Mouse (Mus musculus): ENCODE results near the gene Svs1. TPM values are rescaled to one million over a fixed set of nuclear protein-coding genes. Genes with fewer than 3 reads are reported as not detected.

Gene Svs1
- polyA plus RNA-seq, 1 experiment from 2014 or later, result not detected

DNA sequence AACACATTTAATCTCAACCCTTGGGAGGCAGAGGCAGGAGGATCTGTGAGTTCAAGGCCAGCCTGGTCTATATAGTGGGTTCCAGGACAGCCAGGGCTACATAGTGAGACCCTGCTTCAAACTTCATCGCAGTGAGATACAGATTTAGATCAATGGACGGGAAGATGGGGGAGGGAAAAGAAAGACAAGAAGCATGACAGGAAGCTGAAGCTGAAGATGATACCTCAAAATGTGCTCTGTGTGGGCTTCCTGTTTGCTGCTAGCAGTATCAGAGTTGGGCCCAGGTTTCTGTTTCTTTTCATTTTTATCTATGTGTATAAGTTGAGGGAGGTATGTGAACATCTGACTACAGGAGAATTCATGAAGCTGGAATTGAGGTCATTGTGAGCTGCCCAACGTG is 26.8 kb downstream of the Svs1 start:
- 77% methylated on average over 3 of the region's 3 CpGs for WGBS

DNA sequence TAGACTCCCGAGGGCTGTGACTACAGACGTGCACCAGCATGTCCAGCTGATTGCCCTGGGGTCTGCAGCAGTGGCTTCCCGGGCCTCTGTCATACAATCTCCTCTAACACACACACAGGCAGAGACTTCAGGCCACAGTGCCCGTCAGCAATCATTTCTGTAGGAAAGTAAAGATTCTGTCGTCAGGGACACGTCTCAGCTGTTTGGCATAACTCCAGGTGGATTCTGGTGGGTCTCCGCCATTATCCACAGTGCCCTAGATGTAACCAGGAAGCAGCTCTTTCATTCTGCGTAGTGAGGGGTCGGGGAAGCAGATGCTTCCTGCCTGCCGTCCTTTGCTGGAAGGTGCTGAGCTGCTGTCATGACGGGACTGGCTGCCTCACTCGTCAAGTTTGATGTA is 30.5 kb downstream of the Svs1 start:
- H3K4me3 ChIP-seq (replicated peaks), result no peak overlapping the region
- no peaks in the 10 kb centered on the region for H3K36me3 ChIP-seq
- H3K27me3 ChIP-seq (replicated peaks), result no peaks in the 10 kb centered on the region
- no peak for ATAC-seq (ENCODE audit: insufficient read depth, low FRiP score, low read depth)
- H3K9ac ChIP-seq, result no peak overlapping the region
- no peak overlapping the region for H3K4me2 ChIP-seq
- no peaks in the 10 kb centered on the region for H3K4me1 ChIP-seq
- no peak overlapping the region for H3K27ac ChIP-seq
- WGBS, result 46% methylated on average over 12 of the region's 12 CpGs
- no peaks in the 10 kb centered on the region for H3K9me3 ChIP-seq

More for the DNA sequence above, 26.8 kb downstream of the Svs1 start:
- Histone ChIP-seq H3K27me3 (replicated peaks) (no peaks in the 10 kb centered on the region), H3K9ac (no peak overlapping the region), H3K27ac (no peak overlapping the region), H3K9me3 (no peaks in the 10 kb centered on the region), H3K4me2 (no peak overlapping the region), H3K4me1 (0 out of 2 replicates have a peak, but pooled peaks cover 5% of the 10 kb centered on the region), H3K4me3 (replicated peaks) (no peak overlapping the region), H3K36me3 (no peaks in the 10 kb centered on the region)
- no peak for ATAC-seq (ENCODE audit: insufficient read depth, low FRiP score, low read depth)

DNA sequence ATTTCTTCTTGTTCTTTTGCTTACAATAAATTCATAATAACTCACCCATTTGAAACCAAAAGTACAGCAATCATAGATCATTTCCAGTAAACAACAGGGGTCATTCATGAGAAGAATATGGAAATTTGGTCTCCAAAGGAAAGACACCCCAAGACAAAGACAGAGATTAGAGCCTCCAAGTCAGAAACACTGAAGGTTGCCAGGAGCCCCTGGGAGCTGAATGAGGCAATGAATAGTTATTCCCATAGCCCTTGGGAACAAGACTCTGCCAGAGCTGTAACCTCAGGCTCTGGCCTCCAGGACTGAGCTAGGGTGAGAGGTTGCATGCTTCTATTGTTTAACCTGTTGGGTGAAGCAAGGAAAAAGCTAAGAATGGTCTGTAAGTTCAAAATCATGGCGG is 32.7 kb downstream of the Svs1 start:
- Histone ChIP-seq H3K36me3 (no peaks in the 10 kb centered on the region), H3K27me3 (replicated peaks) (no peaks in the 10 kb centered on the region), H3K27ac (no peak overlapping the region), H3K9ac (no peak overlapping the region), H3K4me3 (replicated peaks) (no peak overlapping the region), H3K4me2 (no peak overlapping the region), H3K4me1 (no peaks in the 10 kb centered on the region), H3K9me3 (no peaks in the 10 kb centered on the region)
- ATAC-seq (ENCODE audit: insufficient read depth, low FRiP score, low read depth), result no peak
- 91% methylated on average over 1 of the region's 1 CpGs for WGBS

DNA sequence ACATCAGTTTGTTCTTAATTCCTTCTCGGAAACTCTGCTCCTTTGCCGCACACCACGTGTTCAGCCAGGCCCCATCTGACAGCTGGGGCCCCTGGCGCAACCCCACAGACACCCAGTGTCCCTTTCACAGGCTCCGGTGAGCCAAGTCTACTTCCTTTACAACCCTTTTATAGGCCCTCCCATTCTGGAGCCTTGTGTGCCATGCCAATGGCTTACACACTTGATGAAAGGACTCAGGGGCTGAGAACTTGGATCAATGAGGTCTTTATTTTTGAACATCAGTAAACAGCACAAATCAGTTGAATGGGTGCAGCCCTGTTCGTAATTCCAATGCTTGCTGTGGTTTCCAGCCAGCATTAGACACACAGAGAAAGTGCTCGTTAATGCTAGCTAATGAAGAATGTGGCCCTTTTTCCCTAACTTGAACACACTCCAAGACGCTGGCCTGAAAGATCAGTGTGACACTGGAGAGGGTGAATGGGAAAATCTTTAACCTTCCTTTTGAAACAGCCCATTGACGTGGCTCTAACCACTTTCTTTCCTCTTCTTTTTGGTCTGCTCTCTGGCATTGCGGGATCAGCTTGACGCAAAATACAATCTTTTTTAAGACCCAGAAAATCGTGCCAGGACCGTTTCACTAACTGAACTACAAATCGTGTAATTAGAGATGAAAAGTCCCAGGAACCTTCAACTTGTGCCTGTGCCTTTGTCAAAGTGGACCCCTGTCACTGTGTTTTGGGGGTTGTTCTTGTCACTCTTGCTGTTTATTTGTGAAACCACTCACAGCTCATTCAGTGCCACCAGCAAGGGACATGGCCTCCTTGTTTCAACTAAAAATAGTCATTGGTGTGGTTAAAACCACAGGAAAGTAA is 34.7 kb downstream of the Svs1 start:
- no peaks in the 10 kb centered on the region for H3K36me3 ChIP-seq
- no peak overlapping the region for H3K27ac ChIP-seq
- H3K27me3 ChIP-seq (replicated peaks), result no peaks in the 10 kb centered on the region
- no peaks in the 10 kb centered on the region for H3K9me3 ChIP-seq
- WGBS, result 77% methylated on average over 14 of the region's 14 CpGs
- H3K9ac ChIP-seq, result no peak overlapping the region
- H3K4me3 ChIP-seq (replicated peaks), result no peak overlapping the region
- H3K4me1 ChIP-seq, result no peaks in the 10 kb centered on the region
- no peak overlapping the region for H3K4me2 ChIP-seq
- no peak for ATAC-seq (ENCODE audit: insufficient read depth, low FRiP score, low read depth)

DNA sequence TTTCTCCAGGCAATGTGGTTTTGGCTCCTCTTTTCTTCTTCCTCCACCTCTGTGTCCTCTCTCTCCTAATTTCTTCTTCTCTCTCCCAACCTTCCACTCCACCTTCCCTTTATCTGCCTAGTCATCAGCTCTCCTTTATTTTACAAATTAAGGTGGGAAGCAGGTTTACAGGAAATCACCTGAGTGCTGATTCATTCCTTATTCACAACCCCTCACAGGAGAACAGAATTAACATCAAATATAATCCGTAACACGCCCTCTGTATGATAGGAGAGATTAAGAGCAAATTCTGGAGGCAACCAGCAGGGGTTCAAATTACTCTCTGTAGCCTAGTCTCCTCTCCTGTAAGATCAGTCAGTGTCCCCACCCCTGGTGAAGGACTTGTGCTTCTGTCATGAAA is 35.7 kb downstream of the Svs1 start:
- H3K36me3 ChIP-seq, result no peaks in the 10 kb centered on the region
- no peak overlapping the region for H3K4me3 ChIP-seq (replicated peaks)
- no peak overlapping the region for H3K27ac ChIP-seq
- H3K9me3 ChIP-seq, result no peaks in the 10 kb centered on the region
- H3K4me1 ChIP-seq, result no peaks in the 10 kb centered on the region
- WGBS, result 75% methylated on average over 2 of the region's 2 CpGs
- no peak overlapping the region for H3K9ac ChIP-seq
- no peak for ATAC-seq (ENCODE audit: insufficient read depth, low FRiP score, low read depth)
- H3K4me2 ChIP-seq, result no peak overlapping the region
- H3K27me3 ChIP-seq (replicated peaks), result no peaks in the 10 kb centered on the region

DNA sequence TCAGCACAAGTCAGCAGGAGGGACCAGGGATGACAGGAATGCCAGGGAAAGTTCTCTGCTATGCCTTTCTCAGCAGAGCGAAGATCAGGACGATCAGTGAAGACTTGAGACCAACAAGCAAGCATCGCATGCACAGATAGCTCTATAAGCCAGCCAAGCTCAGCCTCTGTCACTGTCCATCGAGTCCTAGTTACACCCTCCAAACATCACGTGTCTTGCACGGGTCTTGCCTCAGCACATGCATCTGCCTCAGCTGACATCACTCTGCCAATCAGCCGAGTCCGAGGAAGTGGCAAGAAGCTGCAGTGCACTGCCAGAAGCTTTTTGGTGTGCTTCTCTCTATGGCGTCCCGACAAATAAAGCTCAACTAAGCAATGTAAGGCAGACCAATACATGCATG is 36.7 kb downstream of the Svs1 start:
- WGBS, result 77% methylated on average over 10 of the region's 10 CpGs
- no peaks in the 10 kb centered on the region for H3K27me3 ChIP-seq (replicated peaks)
- no peaks in the 10 kb centered on the region for H3K36me3 ChIP-seq
- no peaks in the 10 kb centered on the region for H3K4me1 ChIP-seq
- H3K4me3 ChIP-seq (replicated peaks), result no peak overlapping the region
- no peaks in the 10 kb centered on the region for H3K9me3 ChIP-seq
- no peak overlapping the region for H3K4me2 ChIP-seq
- no peak overlapping the region for H3K27ac ChIP-seq
- no peak for ATAC-seq (ENCODE audit: insufficient read depth, low FRiP score, low read depth)
- no peak overlapping the region for H3K9ac ChIP-seq

DNA sequence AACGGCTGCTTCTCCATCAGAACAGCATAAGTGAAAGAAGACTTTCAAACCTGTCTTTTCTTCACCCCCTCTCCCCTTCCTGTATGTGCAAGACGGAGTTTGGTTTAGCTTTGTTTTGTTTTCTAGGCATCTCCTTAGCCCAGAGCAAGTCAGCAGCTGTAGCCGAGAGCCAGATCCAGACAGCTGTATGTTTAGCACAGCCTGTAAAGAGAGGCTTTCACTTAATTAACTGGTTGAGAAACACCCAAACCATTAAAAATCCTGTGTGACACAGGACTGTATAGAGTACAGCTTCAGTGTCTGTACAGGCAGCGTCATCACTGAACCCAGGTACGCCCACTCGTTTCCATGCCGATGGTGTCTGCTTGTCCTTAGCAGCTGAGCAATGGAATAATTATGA is 38.6 kb downstream of the Svs1 start:
- Histone ChIP-seq H3K27me3 (replicated peaks) (no peaks in the 10 kb centered on the region), H3K9ac (no peak overlapping the region), H3K4me3 (replicated peaks) (no peak overlapping the region), H3K4me1 (no peaks in the 10 kb centered on the region), H3K9me3 (no peaks in the 10 kb centered on the region), H3K27ac (no peak overlapping the region), H3K36me3 (no peaks in the 10 kb centered on the region), H3K4me2 (no peak overlapping the region)
- 82% methylated on average over 7 of the region's 7 CpGs for WGBS
- no peak for ATAC-seq (ENCODE audit: insufficient read depth, low FRiP score, low read depth)

DNA sequence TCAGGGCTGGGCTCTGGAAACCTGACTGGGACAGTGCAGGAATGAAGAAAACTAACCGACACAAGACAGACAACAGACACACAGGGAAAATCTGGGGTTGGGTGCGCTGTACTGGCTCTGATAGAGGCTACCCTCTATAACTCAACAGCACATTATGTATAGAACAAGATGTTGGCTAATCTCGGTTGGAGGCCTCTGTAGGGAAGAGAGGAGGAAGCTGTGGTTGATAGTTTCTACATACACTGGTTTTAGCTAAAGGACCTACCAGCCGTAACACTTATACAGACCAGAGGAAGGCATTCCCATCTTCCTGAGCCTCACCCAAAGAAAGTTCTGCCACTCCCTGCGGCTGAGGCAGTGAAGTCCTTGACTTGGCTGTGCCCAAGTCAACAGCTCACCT is 39.8 kb downstream of the Svs1 start:
- 76% methylated on average over 5 of the region's 5 CpGs for WGBS
- ATAC-seq (ENCODE audit: insufficient read depth, low FRiP score, low read depth), result no peak
- Histone ChIP-seq H3K9me3 (no peaks in the 10 kb centered on the region), H3K4me1 (no peaks in the 10 kb centered on the region), H3K4me2 (no peak overlapping the region), H3K9ac (no peak overlapping the region), H3K4me3 (replicated peaks) (no peak overlapping the region), H3K36me3 (no peaks in the 10 kb centered on the region), H3K27ac (no peak overlapping the region), H3K27me3 (replicated peaks) (no peaks in the 10 kb centered on the region)

DNA sequence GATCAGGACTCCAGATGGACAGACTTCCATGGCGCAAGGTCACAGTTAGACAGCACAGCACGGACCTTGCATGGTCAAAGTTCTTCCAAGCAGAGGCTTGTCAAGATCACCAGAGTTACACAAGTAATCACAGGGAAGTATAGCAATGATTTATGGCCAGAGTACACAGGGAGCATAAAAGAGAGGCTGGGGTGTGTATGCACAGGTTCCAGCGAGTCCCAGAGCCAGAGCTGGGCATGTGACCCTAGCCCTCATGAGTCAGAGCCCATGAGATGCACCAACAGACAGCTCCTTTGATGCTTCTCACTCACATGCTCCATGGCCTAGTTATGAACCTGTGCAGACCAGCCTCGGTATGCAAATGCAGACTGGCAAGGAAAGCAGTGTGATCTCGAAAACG is 41.4 kb downstream of the Svs1 start:
- Histone ChIP-seq H3K9ac (no peak overlapping the region), H3K4me3 (replicated peaks) (no peak overlapping the region), H3K4me1 (no peaks in the 10 kb centered on the region), H3K9me3 (no peaks in the 10 kb centered on the region), H3K36me3 (no peaks in the 10 kb centered on the region), H3K27me3 (replicated peaks) (no peaks in the 10 kb centered on the region), H3K27ac (peak overlapping the region; percentile 55), H3K4me2 (no peak overlapping the region)
- ATAC-seq (ENCODE audit: insufficient read depth, low FRiP score, low read depth), result peak; percentile 91
- WGBS, result 67% methylated on average over 6 of the region's 6 CpGs

DNA sequence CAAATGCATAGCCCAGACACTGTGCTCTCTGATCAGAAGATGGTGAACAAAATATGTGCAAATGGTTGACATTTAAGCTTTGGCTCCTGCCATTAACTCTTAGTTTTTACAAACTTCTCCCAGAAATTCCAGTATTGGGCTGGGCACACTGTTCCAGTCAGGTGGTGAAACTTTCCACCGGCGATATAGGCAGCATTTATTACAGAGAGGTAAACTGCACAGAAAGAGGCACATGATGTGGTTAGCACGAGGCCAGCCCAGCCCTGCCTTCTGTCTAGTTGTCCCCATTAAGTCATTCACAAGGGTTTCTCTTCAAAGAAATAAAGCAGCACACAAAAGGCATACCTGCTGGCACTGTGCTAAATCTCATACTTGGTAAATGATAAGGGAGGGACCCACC is 42.0 kb downstream of the Svs1 start:
- H3K9me3 ChIP-seq, result no peaks in the 10 kb centered on the region
- H3K4me2 ChIP-seq, result no peak overlapping the region
- H3K27me3 ChIP-seq (replicated peaks), result no peaks in the 10 kb centered on the region
- no peaks in the 10 kb centered on the region for H3K36me3 ChIP-seq
- H3K9ac ChIP-seq, result no peak overlapping the region
- ATAC-seq (ENCODE audit: insufficient read depth, low FRiP score, low read depth), result no peak
- H3K4me3 ChIP-seq (replicated peaks), result no peak overlapping the region
- peak overlapping the region; percentile 55 for H3K27ac ChIP-seq
- no peaks in the 10 kb centered on the region for H3K4me1 ChIP-seq
- WGBS, result 69% methylated on average over 3 of the region's 3 CpGs

DNA sequence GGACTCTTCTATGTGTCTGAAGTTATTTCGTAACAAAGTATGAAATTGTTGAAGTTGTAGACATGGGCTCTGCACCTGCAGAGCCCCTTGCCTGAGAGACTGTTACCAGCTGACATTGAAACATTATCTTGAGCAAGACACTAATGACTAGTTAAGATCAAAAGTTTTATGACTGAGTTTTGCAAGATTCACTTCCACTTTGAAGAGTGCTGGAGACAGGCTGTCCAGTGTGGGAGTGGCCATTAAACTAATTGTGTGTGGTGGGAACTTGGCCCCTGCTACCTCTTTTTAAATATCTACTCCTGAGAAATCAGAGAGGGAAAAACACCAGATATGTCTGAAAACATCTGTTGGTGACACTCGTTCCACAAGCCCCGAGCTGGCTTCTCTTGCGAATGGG is 44.6 kb downstream of the Svs1 start:
- Histone ChIP-seq H3K4me1 (no peaks in the 10 kb centered on the region), H3K4me3 (replicated peaks) (no peak overlapping the region), H3K4me2 (no peak overlapping the region), H3K9ac (no peak overlapping the region), H3K27me3 (replicated peaks) (no peaks in the 10 kb centered on the region), H3K36me3 (no peaks in the 10 kb centered on the region), H3K9me3 (no peaks in the 10 kb centered on the region), H3K27ac (no peak overlapping the region)
- WGBS, result 66% methylated on average over 4 of the region's 4 CpGs
- ATAC-seq (ENCODE audit: insufficient read depth, low FRiP score, low read depth), result no peak

DNA sequence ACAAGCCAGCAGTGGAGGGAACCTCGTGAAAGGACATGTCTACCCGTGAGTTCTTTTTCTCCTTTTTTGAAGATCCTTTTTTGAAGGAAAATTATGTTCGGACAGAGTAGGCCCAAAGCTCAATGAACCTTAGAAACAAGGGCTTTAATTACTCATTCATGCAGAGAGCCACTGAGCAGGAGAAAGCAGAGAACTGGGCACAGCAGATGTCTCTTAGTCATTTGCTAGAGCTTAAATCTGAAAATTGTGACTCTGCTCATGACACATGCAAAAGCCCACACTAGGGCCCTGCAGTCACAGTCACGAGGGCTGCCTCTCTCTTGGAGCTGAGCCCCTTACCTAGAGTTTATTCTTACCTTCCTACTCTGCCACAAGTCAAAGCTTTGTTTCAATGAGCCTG is 46.1 kb downstream of the Svs1 start:
- Histone ChIP-seq H3K27ac (no peak overlapping the region), H3K27me3 (replicated peaks) (no peaks in the 10 kb centered on the region), H3K9me3 (no peaks in the 10 kb centered on the region), H3K36me3 (no peaks in the 10 kb centered on the region), H3K4me1 (0 out of 2 replicates have a peak, but pooled peaks cover 4% of the 10 kb centered on the region), H3K4me3 (replicated peaks) (no peak overlapping the region), H3K4me2 (no peak overlapping the region), H3K9ac (no peak overlapping the region)
- WGBS, result 88% methylated on average over 4 of the region's 4 CpGs
- no peak for ATAC-seq (ENCODE audit: insufficient read depth, low FRiP score, low read depth)
